Mouse (Mus musculus) forebrain, embryonic 13.5 days (tissue): ENCODE data around the gene Pax7. TPM values are rescaled to one million over a fixed set of nuclear protein-coding genes. Genes with fewer than 3 reads are reported as not detected.

Experiments
- ATAC-seq: fragments of 200-750 bp; cut with Nextera tagmentation; 2 replicates; pipeline ENCODE4 v1.8.0; 2017
- H3K27ac ChIP-seq: fragments of 300-500 bp; sonication (generic); 2 replicates; pipeline ENCODE4 v1.5.1; 2015; ENCODE audit warnings: inconsistent platforms, mild to moderate bottlenecking, moderate library complexity
- H3K27me3 ChIP-seq: fragments of 300-500 bp; sonication (generic); 2 replicates; pipeline ENCODE4 v1.6.1; 2015; ENCODE audit warnings: mild to moderate bottlenecking, inconsistent platforms
- H3K36me3 ChIP-seq: fragments of 300-500 bp; sonication (generic); 2 replicates; pipeline ENCODE4 v1.6.1; 2015; ENCODE audit warnings: mild to moderate bottlenecking, inconsistent platforms; ENCODE audit not compliant: poor library complexity, severe bottlenecking
- H3K4me1 ChIP-seq: fragments of 300-500 bp; sonication (generic); 2 replicates; pipeline ENCODE4 v1.6.1; 2015; ENCODE audit warnings: inconsistent platforms
- H3K4me2 ChIP-seq: fragments of 300-500 bp; sonication (generic); 2 replicates; pipeline ENCODE4 v1.6.1; 2015; ENCODE audit warnings: inconsistent platforms, mild to moderate bottlenecking, moderate library complexity
- H3K4me3 ChIP-seq: fragments of 300-500 bp; sonication (generic); 2 replicates; pipeline ENCODE4 v1.5.1; 2015; ENCODE audit warnings: mild to moderate bottlenecking, inconsistent platforms
- H3K9ac ChIP-seq: fragments of 300-500 bp; sonication (generic); 2 replicates; pipeline ENCODE4 v1.6.1; 2015; ENCODE audit warnings: mild to moderate bottlenecking, inconsistent platforms
- H3K9me3 ChIP-seq: fragments of 300-500 bp; sonication (generic); replicated peaks from 2 replicates; pipeline ENCODE4 v1.6.1; 2016; ENCODE audit warnings: inconsistent platforms
- WGBS: fragments of 180-500 bp; shearing (Covaris S2); methylation state at CpG from one replicate; pipeline ENCODE4 v1.1.7; 2015; 5-methylcytosine and 5-hydroxymethylcytosine counted together
- polyA plus RNA-seq: library from polyadenylated mRNA; unstranded; fragments of >200 nt; fragmentation: Nextera tagmentation; extraction: Ambion mirVana; gene quantifications from 2 replicates; pipeline ENCODE4 v1.2.1, GENCODE M21; 2015

The Pax7 gene
- polyA plus RNA-seq, 1 experiment from 2014 or later = 0.04 TPM

- Histone ChIP-seq H3K27ac (no peak overlapping the region), H3K36me3 (no peaks in the 10 kb centered on the region), H3K4me2 (no peak overlapping the region), H3K9ac (no peak overlapping the region), H3K27me3 (peaks cover 86% of the 10 kb centered on the region), H3K9me3 (0 out of 2 replicates have a peak, but pooled peaks cover 2% of the 10 kb centered on the region), H3K4me1 (no peaks in the 10 kb centered on the region), H3K4me3 (no peak overlapping the region)
- 21% methylated on average over 7 of the region's 7 CpGs for WGBS
- no peak for ATAC-seq
Measured at GRCm38 (mm10) chr4:139843456-139843855, 10.1 kb upstream of the Pax7 start.

DNA sequence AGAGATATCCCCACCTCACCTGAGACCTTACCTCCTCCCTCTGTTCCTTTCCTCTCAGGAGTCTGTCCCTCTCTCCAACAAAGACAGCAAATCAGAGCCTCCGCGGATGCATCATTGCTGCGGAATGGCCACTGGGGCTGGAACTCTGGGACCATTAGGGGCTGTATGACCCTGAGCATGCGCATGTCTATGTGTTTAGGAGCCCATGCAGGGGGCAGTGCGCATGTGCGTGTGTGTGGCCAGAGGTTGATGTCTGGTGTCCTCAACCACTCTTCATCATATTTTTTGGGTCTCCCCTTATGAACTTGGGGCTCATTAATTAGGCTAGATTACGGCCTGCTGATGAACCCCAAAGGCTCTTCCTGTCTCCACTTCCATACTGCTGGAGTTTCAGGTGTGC is 9.6 kb upstream of the Pax7 start:
- H3K4me3 ChIP-seq = no peak overlapping the region
- no peaks in the 10 kb centered on the region for H3K36me3 ChIP-seq
- H3K4me2 ChIP-seq = no peak overlapping the region
- H3K4me1 ChIP-seq = no peaks in the 10 kb centered on the region
- H3K27me3 ChIP-seq = peaks cover 87% of the 10 kb centered on the region
- no peak overlapping the region for H3K27ac ChIP-seq
- no peak for ATAC-seq
- 78% methylated on average over 7 of the region's 7 CpGs for WGBS
- H3K9me3 ChIP-seq = 0 out of 2 replicates have a peak, but pooled peaks cover 2% of the 10 kb centered on the region
- H3K9ac ChIP-seq = no peak overlapping the region

DNA sequence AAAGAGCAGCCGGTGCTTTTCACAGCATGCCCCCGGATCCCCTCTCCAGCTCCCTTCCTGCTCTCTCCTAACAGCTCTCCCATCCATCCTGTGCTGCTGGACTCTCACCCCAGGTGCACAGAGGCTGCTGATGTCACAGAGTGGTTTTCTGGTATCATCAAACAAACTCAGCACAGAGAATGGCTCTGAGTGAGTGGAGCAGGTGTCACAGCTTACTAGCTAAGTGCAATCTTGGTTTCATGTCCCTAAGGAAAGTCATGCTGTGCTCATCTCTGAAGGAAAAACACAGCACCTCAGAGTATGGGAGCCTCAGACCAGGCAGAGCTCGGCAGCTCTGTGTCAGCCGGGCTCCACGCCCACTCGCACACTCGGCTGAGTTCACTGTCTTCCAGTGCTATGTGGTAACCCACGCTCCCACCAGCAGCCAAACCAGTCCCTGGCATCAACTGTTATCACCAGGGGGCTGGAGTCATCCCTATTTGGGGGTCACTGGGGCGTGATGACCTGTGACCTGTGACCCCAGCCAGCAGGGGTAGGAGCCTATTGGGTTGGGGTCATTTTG is 7.7 kb upstream of the Pax7 start:
- peaks cover 94% of the 10 kb centered on the region for H3K27me3 ChIP-seq
- H3K27ac ChIP-seq = no peak overlapping the region
- no peak overlapping the region for H3K9ac ChIP-seq
- no peak for ATAC-seq
- H3K4me3 ChIP-seq = no peak overlapping the region
- H3K4me1 ChIP-seq = peaks cover 3% of the 10 kb centered on the region; the same call in 1 of the 2 replicates
- WGBS = 33% methylated on average over 9 of the region's 9 CpGs
- no peak overlapping the region for H3K4me2 ChIP-seq
- no peaks in the 10 kb centered on the region for H3K36me3 ChIP-seq
- H3K9me3 ChIP-seq = 0 out of 2 replicates have a peak, but pooled peaks cover 2% of the 10 kb centered on the region

- Histone ChIP-seq H3K27me3 (peaks cover 94% of the 10 kb centered on the region), H3K27ac (no peak overlapping the region), H3K9me3 (0 out of 2 replicates have a peak, but pooled peaks cover 2% of the 10 kb centered on the region), H3K9ac (no peak overlapping the region), H3K4me2 (no peak overlapping the region), H3K4me3 (no peak overlapping the region), H3K4me1 (peaks cover 3% of the 10 kb centered on the region; the same call in 1 of the 2 replicates), H3K36me3 (no peaks in the 10 kb centered on the region)
- WGBS = 72% methylated on average over 4 of the region's 4 CpGs
- ATAC-seq = no peak
Measured at GRCm38 (mm10) chr4:139840442-139840841, 7.1 kb upstream of the Pax7 start.

DNA sequence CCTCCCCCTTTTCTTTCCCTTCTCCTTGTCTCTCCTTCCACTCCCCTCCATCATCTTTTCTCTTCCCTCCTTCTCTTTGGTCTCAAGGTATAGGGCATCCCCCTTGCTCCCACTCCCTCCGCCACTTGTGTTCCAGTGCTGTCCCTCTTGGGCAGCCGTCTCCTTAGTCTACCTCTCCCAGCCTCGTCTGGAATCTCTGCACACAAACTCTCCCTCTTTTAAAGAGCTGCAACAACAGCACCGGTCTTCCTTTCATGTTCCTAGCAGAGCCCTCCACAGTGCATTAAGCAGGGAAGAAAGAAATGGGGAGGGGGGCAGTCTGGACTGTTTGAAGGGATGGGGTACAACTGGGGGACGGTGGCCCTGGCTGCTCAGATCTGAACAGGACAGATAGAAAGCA is 3.4 kb upstream of the Pax7 start:
- peaks cover 23% of the 10 kb centered on the region for H3K4me1 ChIP-seq
- no peak overlapping the region for H3K4me2 ChIP-seq
- H3K9ac ChIP-seq = no peak overlapping the region

DNA sequence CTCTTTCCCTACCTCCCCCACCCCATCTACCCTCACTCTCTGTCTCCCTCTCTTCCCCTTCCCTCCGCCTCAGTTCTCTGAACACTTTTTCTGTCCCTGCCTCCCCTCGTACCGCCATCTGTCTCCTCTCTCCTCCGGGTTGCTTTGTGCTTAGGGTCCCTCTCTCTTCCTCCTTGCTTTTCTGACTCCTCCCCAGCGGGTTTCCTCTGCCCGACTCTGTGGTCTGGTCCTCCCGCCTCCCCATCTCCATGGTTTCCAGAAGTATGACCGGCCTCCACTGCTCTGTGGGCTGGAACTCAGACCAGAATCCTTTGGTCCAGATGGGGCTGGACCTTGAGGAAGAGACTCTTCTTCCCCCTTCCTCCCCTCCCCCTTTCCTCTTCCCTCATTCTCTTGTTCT is 2.9 kb upstream of the Pax7 start:
- no peak for ATAC-seq
- Histone ChIP-seq H3K9ac (no peak overlapping the region), H3K36me3 (no peaks in the 10 kb centered on the region), H3K4me3 (no peak overlapping the region), H3K4me1 (peaks cover 26% of the 10 kb centered on the region), H3K27me3 (peaks cover 100% of the 10 kb centered on the region), H3K4me2 (no peak overlapping the region), H3K27ac (no peak overlapping the region), H3K9me3 (0 out of 2 replicates have a peak, but pooled peaks cover 2% of the 10 kb centered on the region)
- WGBS = 4% methylated on average over 8 of the region's 8 CpGs

More for the DNA sequence above, 3.4 kb upstream of the Pax7 start:
- H3K27me3 ChIP-seq = peaks cover 100% of the 10 kb centered on the region
- 8% methylated on average over 5 of the region's 5 CpGs for WGBS
- H3K27ac ChIP-seq = no peak overlapping the region
- H3K4me3 ChIP-seq = no peak overlapping the region
- ATAC-seq = no peak
- H3K36me3 ChIP-seq = no peaks in the 10 kb centered on the region
- H3K9me3 ChIP-seq = 0 out of 2 replicates have a peak, but pooled peaks cover 2% of the 10 kb centered on the region

DNA sequence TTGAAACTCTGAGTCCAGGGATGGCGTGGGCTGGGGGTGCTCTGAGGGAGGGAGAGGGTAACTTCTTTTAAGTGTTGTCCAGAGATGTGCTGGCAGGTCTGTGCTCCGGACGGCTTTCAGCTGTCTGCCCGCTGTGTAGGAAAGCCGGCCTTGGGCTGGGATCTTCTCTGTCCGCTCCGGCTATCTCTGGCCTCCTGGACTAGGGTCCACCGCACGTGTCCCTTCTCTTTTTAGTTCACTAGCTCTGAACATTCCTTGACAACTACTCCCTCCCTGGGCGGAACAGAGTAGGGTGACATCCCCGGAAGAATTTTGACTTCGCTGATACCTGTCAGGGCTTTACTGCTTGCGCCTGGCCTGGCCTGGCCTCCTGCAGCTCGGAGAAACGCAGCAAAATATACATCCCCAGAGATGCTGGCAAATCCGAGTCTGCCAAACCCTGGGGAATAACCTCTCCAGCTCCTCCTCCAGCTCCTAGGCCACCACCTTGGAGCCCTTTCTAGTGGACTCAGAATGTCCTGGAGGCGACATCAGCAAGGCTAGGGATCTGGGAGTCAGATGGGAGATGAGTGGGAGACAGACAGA is 581 bp upstream of the Pax7 start:
- ATAC-seq = no peak
- Histone ChIP-seq H3K9ac (no peak overlapping the region), H3K4me3 (no peak overlapping the region), H3K36me3 (no peaks in the 10 kb centered on the region), H3K4me1 (peaks cover 26% of the 10 kb centered on the region), H3K27me3 (peaks cover 100% of the 10 kb centered on the region), H3K9me3 (no peaks in the 10 kb centered on the region), H3K27ac (no peak overlapping the region), H3K4me2 (peak overlapping the region; percentile 51; the same call in 1 of the 2 replicates)
- 7% methylated on average over 17 of the region's 17 CpGs for WGBS

DNA sequence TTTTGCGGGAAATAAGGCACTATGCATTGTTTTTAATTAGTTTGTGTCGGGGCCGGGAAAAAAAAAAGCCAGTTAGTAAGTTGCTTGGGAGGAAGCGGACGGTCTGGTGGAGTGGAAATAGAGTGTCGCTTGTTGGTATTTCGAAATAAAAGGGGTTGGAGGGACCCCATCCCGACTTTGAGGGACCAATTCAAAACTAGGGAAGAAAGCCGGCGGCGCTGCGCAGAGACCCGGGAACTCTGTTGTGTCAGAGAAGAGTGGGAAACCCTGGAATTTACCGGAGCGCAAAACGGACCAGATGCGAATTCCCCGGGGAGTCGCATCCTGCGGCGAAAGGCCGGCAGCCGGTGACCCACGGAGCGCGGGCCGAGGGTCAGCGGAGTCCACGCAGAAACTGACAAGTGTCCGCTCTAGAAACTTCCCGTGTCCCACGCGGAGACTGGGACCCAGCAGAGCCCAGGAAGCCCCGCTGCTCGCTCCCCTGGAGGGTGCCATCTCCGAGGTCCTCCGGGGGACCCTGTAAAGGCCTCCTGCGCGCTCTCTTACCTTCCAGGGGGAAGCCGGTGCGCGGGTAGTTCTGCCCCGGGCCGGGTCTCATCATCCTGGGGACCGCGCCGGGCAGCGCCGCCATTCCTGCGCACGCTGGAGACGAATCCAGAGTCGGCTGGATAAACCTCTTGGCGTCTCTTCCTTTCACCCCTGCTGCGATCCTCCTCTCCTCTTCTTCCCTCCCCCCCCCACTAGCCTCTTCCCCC is 870 bp downstream of the Pax7 start:
- Histone ChIP-seq H3K9me3 (no peaks in the 10 kb centered on the region), H3K4me3 (peak overlapping the region; percentile 21), H3K4me1 (peaks cover 34% of the 10 kb centered on the region), H3K27ac (no peak overlapping the region), H3K9ac (no peak overlapping the region), H3K36me3 (no peaks in the 10 kb centered on the region), H3K27me3 (peaks cover 100% of the 10 kb centered on the region), H3K4me2 (peak overlapping the region; percentile 51)
- under 1% methylated on average over 55 of the region's 55 CpGs for WGBS
- ATAC-seq = 0 out of 2 replicates have a peak, but pooled peaks have one; percentile 27

- H3K9me3 ChIP-seq = no peaks in the 10 kb centered on the region
- H3K4me1 ChIP-seq = peaks cover 34% of the 10 kb centered on the region
- no peak overlapping the region for H3K9ac ChIP-seq
- H3K4me2 ChIP-seq = peak overlapping the region; percentile 35
- WGBS = under 1% methylated on average over 57 of the region's 57 CpGs
- no peak overlapping the region for H3K27ac ChIP-seq
- no peak for ATAC-seq
- peaks cover 100% of the 10 kb centered on the region for H3K27me3 ChIP-seq
- H3K36me3 ChIP-seq = no peaks in the 10 kb centered on the region
- peak overlapping the region; percentile 13; the same call in 1 of the 2 replicates for H3K4me3 ChIP-seq
Measured at GRCm38 (mm10) chr4:139831501-139832230, 1.7 kb downstream of the Pax7 start.

GRCm38 (mm10) chr4:139830581-139831387 is 2.5 kb downstream of the Pax7 start:
- no peaks in the 10 kb centered on the region for H3K36me3 ChIP-seq
- no peaks in the 10 kb centered on the region for H3K9me3 ChIP-seq
- H3K9ac ChIP-seq = no peak overlapping the region
- no peak overlapping the region for H3K27ac ChIP-seq
- WGBS = 1% methylated on average over 24 of the region's 24 CpGs
- H3K4me3 ChIP-seq = peak overlapping the region; percentile 13; the same call in 1 of the 2 replicates
- ATAC-seq = no peak
- peaks cover 100% of the 10 kb centered on the region for H3K27me3 ChIP-seq
- H3K4me1 ChIP-seq = peaks cover 33% of the 10 kb centered on the region
- 0 out of 2 replicates have a peak overlapping the region, but pooled peaks have one; percentile 35 for H3K4me2 ChIP-seq

GRCm38 (mm10) chr4:139830053-139830452 is 3.3 kb downstream of the Pax7 start:
- Histone ChIP-seq H3K4me1 (peaks cover 39% of the 10 kb centered on the region), H3K27me3 (peaks cover 100% of the 10 kb centered on the region), H3K27ac (no peak overlapping the region), H3K36me3 (no peaks in the 10 kb centered on the region), H3K4me3 (no peak overlapping the region), H3K9ac (no peak overlapping the region), H3K4me2 (no peak overlapping the region), H3K9me3 (no peaks in the 10 kb centered on the region)
- ATAC-seq = no peak
- 6% methylated on average over 14 of the region's 14 CpGs for WGBS
